Mouse (Mus musculus) T-helper 17 cell (primary cell): ENCODE measurements at regions not wholly inside any gene's neighbourhood (a gene's known extent, or its start where the extent isn't known, plus 50 kb on each side); places are given as distances from the start of the nearest gene placed in this dataset.

Experiments
- in situ Hi-C, 2 experiments: fragments of 300-600 bp; cut with MboI, MseI; formaldehyde crosslinking; loops; 1 replicate in 1 of 2; 2 replicates in 1 of 2; pipeline ENCODE4 v1.15.1; 2025; ENCODE audit warnings: high pct_unique_total_duplicates in 2 of 2

DNA sequence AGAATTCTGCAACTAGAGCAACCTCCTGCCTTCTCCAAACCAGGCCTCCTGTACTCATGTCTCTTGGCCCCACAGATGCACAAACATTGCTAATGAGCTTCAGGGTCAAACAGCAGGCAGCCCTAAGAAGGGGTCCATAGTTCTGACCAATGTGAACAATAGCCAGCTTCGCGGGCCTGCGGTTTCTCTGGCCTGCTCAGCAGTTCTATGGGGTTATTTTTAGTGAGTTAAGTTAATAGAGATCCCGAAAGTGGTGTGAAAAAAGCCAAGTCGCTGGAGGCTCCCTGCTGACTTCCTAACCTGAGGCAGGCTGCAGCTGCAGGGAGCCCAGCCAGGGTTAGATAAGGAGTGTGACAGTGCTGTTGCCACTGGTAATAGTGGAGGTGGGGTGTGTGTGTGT lies 106.6 kb downstream of the Pdcd6ip start:
- in situ Hi-C loops = no loop called here

DNA sequence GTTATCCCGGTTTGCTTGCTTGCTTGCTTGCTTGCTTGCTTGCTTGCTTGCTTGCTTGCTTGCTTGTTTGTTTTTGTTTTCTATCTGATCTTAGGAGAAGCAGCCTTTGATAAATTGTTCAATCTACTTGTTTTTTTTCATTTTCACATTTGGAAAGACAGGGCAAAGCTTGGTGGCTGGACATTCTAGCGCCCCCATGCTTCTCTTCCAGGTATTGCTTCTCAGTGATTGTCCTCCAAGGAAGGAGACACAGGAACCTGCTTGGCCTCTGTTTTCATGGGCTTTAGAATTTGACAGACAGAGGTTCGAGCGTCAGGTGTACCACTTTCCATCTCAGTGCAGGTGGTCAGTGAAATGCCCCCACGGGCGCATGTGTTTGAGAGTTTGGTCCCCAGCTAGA lies 120.8 kb downstream of the Pdcd6ip start:
- in situ Hi-C loops = no loop called here

DNA sequence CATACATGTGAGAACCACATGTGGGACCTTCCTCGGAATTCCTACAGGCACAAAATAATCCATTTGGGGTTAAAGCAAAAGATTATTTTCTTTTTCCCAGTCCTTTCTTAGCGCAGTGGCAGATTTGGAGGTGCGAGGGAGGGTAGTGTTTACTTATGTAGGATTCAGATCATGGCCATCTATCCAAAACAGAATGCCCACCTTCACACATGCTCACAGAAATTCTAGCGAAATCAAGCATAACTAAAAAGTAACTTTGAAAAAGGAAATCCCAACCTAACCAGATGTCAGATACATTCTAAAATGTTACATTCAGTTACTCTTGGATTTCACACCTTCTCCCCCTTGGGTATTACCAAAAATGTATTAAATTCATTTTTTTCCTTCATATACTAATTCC lies 121.6 kb downstream of the Pdcd6ip start:
- in situ Hi-C loops = no loop called here

- in situ Hi-C loops = no loop called here
Measured at GRCm38 (mm10) chr9:113578221-113578620, 129.8 kb downstream of the Pdcd6ip start.

DNA sequence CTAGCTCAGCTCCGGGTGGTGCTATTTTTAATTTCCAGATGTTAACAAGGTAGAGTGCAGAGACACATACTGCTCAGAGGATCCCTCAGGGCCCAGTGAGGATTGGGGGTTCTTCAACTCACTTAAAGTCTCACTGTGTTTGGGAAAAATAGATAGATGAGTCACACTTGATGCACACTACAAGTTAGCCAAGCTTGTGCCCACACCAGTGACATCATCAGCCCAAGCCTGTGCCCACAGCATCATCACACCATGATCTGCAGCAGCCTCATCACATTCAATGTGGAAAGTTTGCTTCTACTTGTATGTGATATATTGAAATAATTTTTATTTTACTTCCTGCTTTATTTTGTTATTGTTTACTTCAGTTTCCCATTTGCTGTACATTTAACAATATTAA lies 139.2 kb downstream of the Pdcd6ip start:
- in situ Hi-C loops = no loop called here

DNA sequence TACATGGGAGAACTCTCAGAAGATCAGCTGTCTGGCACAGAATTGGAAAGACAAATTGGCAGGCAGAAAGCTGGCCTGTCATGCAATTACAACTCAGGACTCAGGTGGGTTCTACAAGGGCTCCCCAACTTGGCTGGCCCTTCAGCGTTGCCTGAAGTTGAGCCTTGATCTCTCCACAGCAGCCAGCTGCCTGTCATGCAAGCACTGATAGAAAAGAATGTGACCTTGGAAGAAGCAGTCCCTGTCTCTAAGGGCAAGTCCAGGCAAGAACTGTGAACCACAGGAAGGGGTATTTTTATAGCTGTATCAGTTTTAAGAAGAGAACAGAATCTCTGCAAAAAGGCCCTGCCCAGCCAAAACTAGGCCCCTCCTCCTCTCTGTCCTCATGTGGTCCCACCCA lies 140.4 kb downstream of the Pdcd6ip start:
- in situ Hi-C loops = no loop called here

DNA sequence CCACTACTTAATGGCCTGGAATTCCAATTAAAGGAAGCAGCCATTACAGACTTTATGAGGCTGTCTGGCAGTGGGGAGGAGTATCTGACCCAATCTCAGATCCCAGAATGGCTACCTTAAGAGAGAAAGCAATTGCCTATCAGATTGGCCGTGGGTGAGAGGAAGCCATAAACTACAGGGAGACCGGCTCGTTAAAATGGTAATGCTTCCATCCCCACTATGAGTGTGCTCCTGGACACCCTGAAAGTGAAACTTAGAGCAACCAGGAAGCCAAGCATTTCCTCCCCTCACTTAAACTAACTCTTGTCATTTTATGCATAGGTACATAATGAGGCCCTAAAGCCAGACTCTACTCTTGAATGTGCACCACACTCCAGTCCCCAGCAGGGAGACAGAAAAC lies 141.4 kb downstream of the Pdcd6ip start:
- in situ Hi-C loops = no loop called here

DNA sequence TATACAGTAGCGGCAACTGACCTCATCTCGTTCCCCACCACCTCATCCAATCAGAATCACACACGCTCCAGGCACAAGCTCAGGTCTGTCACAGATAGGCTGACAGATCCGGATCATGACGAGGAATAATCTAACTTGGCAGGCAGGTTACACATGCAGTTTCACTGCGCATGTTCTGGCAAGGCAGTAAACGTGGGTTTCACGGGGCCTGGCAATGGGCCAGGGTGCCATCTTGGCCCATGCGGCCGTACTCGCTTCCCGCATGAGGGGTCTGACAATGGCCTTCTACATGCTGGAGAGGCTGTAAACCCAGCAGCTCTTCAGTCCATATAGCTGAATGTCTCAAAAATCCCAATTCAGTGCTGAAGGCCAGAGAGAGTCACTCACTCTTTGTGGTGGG lies 154.1 kb downstream of the Pdcd6ip start:
- in situ Hi-C loops = loop anchor here in 1 of 2 experiments (10.0 kb wide), 1 partner anchor 1301 kb away; no protein-coding TSS in a partner anchor

DNA sequence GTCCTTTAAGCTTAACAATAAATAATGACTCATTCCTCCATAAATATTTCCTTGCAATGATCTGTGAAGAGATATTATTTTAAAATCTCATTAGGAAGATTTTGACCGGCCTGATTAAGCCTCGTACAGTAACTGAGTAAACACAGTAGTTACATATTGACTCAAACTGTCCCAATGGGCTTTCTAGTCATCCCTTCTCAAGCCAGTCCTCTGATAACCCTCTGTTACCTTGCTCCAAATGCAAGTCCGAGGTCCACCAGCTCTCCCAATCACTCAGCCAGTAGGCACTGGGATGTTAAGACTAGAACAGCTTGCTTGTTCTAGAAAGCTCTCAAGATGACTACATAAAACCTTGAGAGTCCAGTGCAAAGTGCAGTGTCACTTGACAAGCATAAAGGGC lies 160.6 kb downstream of the Pdcd6ip start:
- in situ Hi-C loops = no loop called here

GRCm38 (mm10) chr9:113528586-113528985 lies 179.5 kb downstream of the Pdcd6ip start:
- in situ Hi-C loops = no loop called here

DNA sequence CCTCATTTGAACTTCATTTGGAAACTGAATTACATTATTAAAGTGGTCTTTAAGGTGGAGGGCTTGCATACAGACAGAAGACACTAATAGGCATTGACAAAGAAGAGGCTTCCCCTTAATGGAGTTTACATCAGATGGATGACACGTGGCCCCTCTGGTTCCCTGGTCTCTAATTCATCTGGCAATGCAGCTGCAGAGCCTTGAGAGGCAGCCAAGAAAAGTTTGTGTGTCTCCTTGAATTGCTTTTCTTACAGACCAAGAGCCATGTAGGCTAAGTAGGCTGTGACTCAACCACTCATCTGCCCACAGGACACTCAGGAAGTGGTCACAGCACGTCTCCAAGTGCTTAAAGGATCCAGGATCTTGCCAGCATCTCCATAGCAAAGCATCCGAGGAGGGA lies 183.8 kb downstream of the Pdcd6ip start:
- in situ Hi-C loops = no loop called here

DNA sequence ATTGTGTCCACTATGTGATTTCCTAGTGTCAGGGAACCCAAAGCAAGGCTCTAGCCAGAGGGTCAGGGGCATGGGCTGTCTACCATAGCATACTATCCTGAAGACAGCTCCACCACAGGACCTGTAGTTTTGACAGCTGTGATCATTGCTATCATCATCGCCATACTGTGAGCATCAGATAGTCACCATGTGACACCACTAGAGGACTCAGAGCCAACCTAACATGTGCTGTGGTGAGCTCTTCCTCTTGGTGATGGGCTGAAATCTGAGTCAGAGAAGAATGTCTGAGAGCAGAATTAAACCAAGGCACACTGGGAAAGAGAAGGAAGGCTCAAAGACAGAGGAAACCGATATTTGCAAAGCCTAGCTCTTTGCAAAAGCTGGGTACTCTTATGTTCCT lies 184.9 kb downstream of the Pdcd6ip start:
- in situ Hi-C loops = no loop called here

DNA sequence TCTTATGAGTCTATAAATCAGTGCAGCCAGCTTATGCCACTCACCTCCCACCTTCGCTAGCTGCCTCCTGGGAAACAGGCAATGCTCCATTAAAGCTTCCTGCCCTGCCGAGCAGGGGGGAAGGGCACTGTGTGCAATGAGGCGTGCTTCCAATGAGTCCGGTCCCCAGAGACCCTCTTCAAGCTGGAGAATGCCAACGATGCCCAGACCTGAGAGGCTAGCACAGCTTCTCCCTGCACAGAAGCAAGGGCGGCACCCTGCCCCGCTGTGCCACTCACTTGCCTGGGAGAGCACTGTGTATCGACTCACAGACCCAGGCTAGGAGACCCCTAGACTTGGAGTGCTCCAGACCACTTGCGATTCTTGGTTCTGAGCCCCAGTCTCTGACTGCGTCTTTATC lies 188.3 kb downstream of the Pdcd6ip start:
- in situ Hi-C loops = no loop called here

- in situ Hi-C loops = no loop called here
Measured at GRCm38 (mm10) chr9:113518482-113518881, 189.6 kb downstream of the Pdcd6ip start.

DNA sequence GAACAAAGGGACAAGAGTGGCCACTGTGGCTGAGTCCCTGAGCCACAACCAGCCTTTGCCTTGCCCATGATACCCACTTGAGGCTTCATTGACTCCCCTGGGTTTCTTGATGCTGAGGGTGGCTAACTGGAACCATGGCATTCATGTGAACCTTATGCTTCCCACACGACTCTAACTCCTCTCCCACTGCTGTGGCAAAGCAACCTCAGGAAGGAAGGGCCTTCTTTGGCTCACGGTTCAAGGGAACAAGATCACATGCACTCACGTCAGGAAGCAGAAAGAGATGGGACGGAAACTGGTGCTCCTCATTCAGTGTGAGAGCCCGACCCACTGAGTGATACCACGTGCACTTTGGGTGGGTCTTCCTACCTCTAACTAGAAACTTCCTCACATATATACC lies 190.3 kb downstream of the Pdcd6ip start:
- in situ Hi-C loops = no loop called here

DNA sequence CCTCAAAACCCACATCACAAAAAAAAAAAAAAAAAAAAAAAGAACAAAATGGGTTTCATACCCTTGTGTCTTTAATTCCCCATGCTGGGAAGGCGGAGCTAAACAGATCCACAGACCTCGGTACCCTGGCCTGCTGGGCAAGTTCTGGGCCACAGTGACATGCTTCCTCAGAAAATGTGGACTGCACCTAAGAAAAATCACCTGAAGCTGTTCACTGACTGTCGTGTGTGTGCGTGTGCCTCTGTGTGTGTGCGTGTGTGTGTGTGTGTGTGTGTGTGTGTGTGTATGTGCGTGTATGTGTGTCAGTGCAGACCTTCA lies 192.4 kb downstream of the Pdcd6ip start:
- in situ Hi-C loops = no loop called here

DNA sequence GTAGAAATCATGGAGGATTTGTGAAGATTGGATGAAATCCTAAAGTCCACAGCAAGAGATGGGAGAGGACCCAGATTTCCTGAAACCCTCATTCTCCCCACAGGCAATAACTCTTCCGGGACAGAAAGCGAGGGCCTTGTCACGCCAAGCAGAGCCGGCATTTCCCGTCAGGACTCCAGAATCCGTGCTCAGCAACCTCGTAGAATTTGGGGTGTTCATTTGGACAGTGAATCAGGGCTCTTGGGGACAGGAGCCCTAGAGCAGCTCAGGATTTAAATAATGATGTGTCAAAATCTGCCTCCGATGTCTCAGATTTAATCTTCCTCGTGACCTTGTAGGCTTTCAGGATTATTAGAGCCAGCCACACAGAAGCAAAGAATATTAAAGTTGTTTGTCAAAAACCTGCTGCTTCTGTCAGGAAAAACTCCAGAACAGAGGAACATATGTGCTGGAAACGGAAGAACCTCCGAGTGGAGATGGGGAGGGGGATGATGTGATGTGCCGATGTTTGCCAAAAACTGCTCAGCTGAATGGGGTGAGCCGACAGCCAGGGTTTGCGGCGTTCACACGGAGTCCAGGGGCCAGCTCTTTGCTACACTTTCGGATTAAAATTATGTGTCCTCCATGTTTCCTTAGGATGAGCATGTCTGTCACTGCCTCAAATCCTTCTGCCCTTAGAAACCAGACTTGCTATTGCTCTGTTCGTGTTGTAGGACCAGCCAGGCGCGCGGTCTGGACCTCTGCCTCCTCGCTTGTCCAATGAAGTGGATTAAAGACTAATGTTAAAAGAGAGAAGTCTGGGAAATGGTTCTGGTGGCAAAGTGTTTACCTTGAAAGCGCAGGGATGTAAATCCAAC lies 193.0 kb downstream of the Pdcd6ip start:
- in situ Hi-C loops = no loop called here

GRCm38 (mm10) chr9:113511302-113511701 lies 196.8 kb downstream of the Pdcd6ip start:
- in situ Hi-C loops = no loop called here

DNA sequence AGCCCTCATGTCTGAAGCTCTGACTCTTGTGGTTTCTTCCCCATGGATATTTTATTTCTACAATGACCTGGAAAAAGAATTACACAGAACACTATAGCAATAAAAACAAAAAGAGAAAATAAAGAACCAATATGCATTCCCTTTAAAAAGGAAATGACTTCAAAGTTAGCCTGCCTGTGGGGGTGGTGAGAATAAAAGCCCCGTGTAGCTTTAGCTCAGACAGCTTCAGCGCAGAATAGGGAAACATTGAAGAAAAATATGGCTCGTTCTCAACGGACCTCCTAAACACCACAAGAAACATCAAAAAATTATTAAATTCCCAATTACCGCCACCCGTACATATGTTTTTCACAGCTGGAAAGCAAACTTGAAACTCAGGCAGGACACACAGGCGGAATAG lies 198.7 kb downstream of the Pdcd6ip start:
- in situ Hi-C loops = no loop called here

DNA sequence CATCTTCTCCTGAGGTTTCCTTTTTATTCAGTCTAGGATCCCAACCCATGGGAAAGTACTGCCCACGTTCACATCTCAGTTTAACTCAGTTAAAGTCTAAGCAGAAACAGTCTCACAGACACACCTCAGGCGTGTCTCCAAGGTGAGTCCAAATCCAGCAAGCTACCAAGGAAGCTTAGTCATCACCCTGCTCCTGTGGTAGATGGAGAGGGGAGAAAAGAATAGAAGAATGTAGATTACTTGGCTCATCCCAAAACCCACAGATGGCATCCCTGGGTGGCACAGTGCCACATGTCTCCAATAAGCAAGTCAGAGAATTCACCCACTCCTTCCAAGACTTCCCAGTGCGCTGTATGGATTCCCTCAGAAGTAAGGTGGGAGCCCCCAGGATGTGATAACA lies 199.2 kb downstream of the Pdcd6ip start:
- in situ Hi-C loops = no loop called here

DNA sequence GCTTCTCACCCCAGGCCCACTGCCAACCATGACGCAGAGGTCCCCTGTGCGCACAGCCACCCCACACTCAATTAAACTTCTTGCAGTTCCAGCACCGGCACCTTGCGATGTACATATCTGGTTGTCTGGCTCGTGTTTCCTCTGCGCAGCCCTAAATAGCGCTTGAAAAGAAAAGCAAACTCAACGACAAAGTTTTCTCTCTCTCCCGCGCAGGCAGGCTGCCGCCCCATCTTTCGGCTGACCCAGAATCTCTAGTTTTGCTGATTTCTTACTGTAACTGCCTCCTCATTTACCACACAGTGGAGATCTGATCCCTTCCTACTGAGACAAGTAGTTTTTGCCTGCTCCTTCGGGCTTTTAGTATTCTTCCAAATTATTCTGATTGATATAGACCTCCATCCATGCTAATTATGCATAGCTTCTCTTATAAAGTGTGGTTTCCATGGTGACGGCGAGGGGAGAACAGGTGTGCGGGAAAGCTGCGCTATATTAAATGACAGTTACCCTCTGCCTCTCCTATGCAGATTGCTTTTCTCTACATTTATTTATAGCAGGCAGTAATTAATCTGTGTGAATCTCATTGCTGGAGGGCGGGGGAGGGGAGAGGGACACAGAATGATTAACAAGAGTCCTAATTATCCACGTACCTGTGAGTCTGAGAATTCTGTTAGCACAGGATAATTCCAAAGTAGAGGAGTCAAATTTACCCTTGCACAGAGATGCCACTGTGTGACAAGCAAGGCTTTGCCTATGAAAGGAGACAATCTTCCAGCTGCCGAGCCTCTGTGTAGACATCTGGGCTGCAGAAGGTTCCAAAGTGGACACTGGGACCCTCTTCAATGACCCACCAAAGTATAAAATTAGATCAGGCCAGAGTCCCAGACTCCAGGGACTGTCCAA lies 200.2 kb downstream of the Pdcd6ip start:
- in situ Hi-C loops = no loop called here

DNA sequence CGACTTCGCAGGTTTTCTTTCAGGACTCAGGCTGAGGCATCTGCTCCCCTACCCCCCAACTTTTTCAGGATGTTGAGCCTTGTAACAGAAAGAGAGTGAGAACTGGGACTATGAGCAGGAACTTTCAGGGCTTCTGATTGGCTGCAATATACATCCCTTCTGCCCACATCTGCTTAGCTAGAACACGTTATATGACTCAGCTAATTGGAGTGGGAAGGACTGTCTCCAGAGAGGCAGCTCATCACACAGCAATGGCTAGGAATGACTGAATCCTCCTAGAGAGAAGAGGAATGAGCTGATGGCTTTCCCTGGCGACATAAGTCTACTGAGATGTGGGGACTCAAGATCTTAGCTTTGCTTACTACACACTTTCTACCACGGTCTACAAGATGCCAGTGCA lies 208.8 kb downstream of the Pdcd6ip start:
- in situ Hi-C loops = no loop called here

DNA sequence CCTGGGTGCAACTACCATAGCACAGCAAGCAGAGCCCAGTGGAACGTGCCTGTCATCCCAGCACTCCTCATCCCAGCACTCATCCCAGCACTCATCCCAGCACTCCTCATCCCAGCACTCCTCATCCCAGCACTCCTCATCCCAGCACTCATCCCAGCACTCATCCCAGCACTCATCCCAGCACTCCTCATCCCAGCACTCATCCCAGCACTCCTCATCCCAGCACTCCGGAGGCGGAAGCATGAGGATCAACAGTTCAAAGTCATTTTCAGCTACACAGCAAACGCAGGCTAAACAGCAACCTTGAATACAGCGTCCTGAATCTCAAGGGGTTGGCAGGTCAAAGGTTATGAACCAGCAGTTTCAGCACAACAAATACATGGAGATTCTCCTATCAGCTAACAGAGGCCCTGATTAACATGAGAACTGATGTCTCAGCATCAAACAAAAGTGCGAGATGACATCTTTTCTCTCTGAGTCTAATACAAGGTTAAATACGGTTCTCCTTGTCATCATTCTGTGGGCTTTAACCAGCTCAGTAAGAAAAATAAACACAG lies 211.8 kb downstream of the Pdcd6ip start:
- in situ Hi-C loops = no loop called here
